Mouse (Mus musculus) limb, embryonic 13.5 days (tissue): ENCODE results near the gene Ttc21b. TPM values are rescaled to one million over a fixed set of nuclear protein-coding genes. Genes with fewer than 3 reads are reported as not detected.

Experiments used
- polyA plus RNA-seq: library from polyadenylated mRNA; unstranded; fragments of >200 nt; fragmentation: Nextera tagmentation; extraction: Ambion mirVana; gene quantifications from 2 replicates; pipeline ENCODE4 v1.2.1, GENCODE M21; 2015

Gene Ttc21b
- polyA plus RNA-seq, 1 experiment from 2014 or later, result 16.7 TPM

Other genes with a start within 250 kb of the Ttc21b start
- 2.2 and 5.1 TPM in 2 replicates for gene Galnt3, start 131.6 kb downstream of the Ttc21b start, polyA plus RNA-seq
- gene Scn1a, start 184.2 kb upstream of the Ttc21b start, polyA plus RNA-seq, result 2.7 and 3.2 TPM in 2 replicates